Mouse (Mus musculus): ENCODE results near the gene Dnpep. TPM values are rescaled to one million over a fixed set of nuclear protein-coding genes. Genes with fewer than 3 reads are reported as not detected.
A peak's percentile ranks its signal among the peaks of the same experiment; 100 is the strongest.

The Dnpep gene
- total and polyA plus RNA-seq, 2 experiments from 2014 or later, result 128 to 145 TPM

GRCm38 (mm10) chr1:75338091-75338694 is 20.4 kb upstream of the Dnpep start:
- H3K27ac ChIP-seq (ENCODE audit: low read depth, low read length), result peak overlapping the region; percentile 32; the same call in 1 of the 2 replicates
- DNase-seq (ENCODE audit: low spot score) (peak; percentile 24), ATAC-seq (ENCODE audit: low FRiP score) (peak; percentile 48; the same call in 1 of the 2 replicates)
- H3K4me3 ChIP-seq (ENCODE audit: low read depth, low read length), result no peak overlapping the region
- H3K36me3 ChIP-seq (ENCODE audit: insufficient read depth, low read length), result no peaks in the 10 kb centered on the region
- no peaks in the 10 kb centered on the region for H3K9me3 ChIP-seq (ENCODE audit: low read length)
- 14% methylated on average over 11 of the region's 11 CpGs for WGBS
- no peak for TF ChIP-seq CTCF (IDR thresholded peaks at IDR 0.05)
- H3K4me1 ChIP-seq (ENCODE audit: insufficient read depth, low read length), result peaks cover 10% of the 10 kb centered on the region
- no peak overlapping the region for H3K4me2 ChIP-seq (ENCODE audit: low read depth, low read length, poor library complexity, severe bottlenecking)
- no peak overlapping the region for H3K9ac ChIP-seq (replicated peaks; ENCODE audit: low read length, poor library complexity, severe bottlenecking)
- no peaks in the 10 kb centered on the region for H3K27me3 ChIP-seq (ENCODE audit: insufficient read depth, low read length)

GRCm38 (mm10) chr1:75337097-75337496 is 19.3 kb upstream of the Dnpep start:
- Histone ChIP-seq H3K4me3 (ENCODE audit: low read depth, low read length) (no peak overlapping the region), H3K36me3 (ENCODE audit: insufficient read depth, low read length) (no peaks in the 10 kb centered on the region), H3K4me2 (ENCODE audit: low read depth, low read length, poor library complexity, severe bottlenecking) (no peak overlapping the region), H3K9ac (replicated peaks; ENCODE audit: low read length, poor library complexity, severe bottlenecking) (no peak overlapping the region), H3K9me3 (ENCODE audit: low read length) (no peaks in the 10 kb centered on the region), H3K4me1 (ENCODE audit: insufficient read depth, low read length) (peaks cover 10% of the 10 kb centered on the region), H3K27me3 (ENCODE audit: insufficient read depth, low read length) (no peaks in the 10 kb centered on the region), H3K27ac (ENCODE audit: low read depth, low read length) (no peak overlapping the region)
- DNase-seq (ENCODE audit: low spot score) (no peak), ATAC-seq (ENCODE audit: low FRiP score) (no peak)
- TF ChIP-seq CTCF (IDR thresholded peaks at IDR 0.05), result no peak
- 79% methylated on average over 9 of the region's 9 CpGs for WGBS

GRCm38 (mm10) chr1:75336461-75336860 is 18.7 kb upstream of the Dnpep start:
- Histone ChIP-seq H3K9me3 (ENCODE audit: low read length) (no peaks in the 10 kb centered on the region), H3K9ac (replicated peaks; ENCODE audit: low read length, poor library complexity, severe bottlenecking) (no peak overlapping the region), H3K36me3 (ENCODE audit: insufficient read depth, low read length) (no peaks in the 10 kb centered on the region), H3K4me1 (ENCODE audit: insufficient read depth, low read length) (peaks cover 10% of the 10 kb centered on the region), H3K27me3 (ENCODE audit: insufficient read depth, low read length) (no peaks in the 10 kb centered on the region), H3K4me2 (ENCODE audit: low read depth, low read length, poor library complexity, severe bottlenecking) (no peak overlapping the region), H3K4me3 (ENCODE audit: low read depth, low read length) (no peak overlapping the region), H3K27ac (ENCODE audit: low read depth, low read length) (no peak overlapping the region)
- peak; percentile 13; the same call in 1 of the 2 replicates for TF ChIP-seq CTCF (IDR thresholded peaks at IDR 0.05)
- WGBS, result 80% methylated on average over 3 of the region's 3 CpGs
- no peak for ATAC-seq (ENCODE audit: low FRiP score)
- DNase-seq (ENCODE audit: low spot score), result no peak

- H3K9ac ChIP-seq (replicated peaks; ENCODE audit: low read length, poor library complexity, severe bottlenecking), result no peak overlapping the region
- H3K27ac ChIP-seq (ENCODE audit: low read depth, low read length), result no peak overlapping the region
- H3K4me1 ChIP-seq (ENCODE audit: insufficient read depth, low read length), result no peaks in the 10 kb centered on the region
- DNase-seq (ENCODE audit: low spot score) (no peak), ATAC-seq (ENCODE audit: low FRiP score) (no peak)
- TF ChIP-seq CTCF (IDR thresholded peaks at IDR 0.05), result no peak
- H3K9me3 ChIP-seq (ENCODE audit: low read length), result no peaks in the 10 kb centered on the region
- no peaks in the 10 kb centered on the region for H3K36me3 ChIP-seq (ENCODE audit: insufficient read depth, low read length)
- H3K27me3 ChIP-seq (ENCODE audit: insufficient read depth, low read length), result no peaks in the 10 kb centered on the region
- H3K4me3 ChIP-seq (ENCODE audit: low read depth, low read length), result no peak overlapping the region
- H3K4me2 ChIP-seq (ENCODE audit: low read depth, low read length, poor library complexity, severe bottlenecking), result no peak overlapping the region
- 74% methylated on average over 1 of the region's 1 CpGs for WGBS
These were observed 13.5 kb upstream of the Dnpep start for GRCm38 (mm10) chr1:75331271-75331670.

GRCm38 (mm10) chr1:75327461-75327860 is 9.7 kb upstream of the Dnpep start:
- Histone ChIP-seq H3K9ac (replicated peaks; ENCODE audit: low read length, poor library complexity, severe bottlenecking) (no peak overlapping the region), H3K9me3 (ENCODE audit: low read length) (no peaks in the 10 kb centered on the region), H3K4me2 (ENCODE audit: low read depth, low read length, poor library complexity, severe bottlenecking) (no peak overlapping the region), H3K27me3 (ENCODE audit: insufficient read depth, low read length) (no peaks in the 10 kb centered on the region), H3K27ac (ENCODE audit: low read depth, low read length) (no peak overlapping the region), H3K36me3 (ENCODE audit: insufficient read depth, low read length) (no peaks in the 10 kb centered on the region), H3K4me1 (ENCODE audit: insufficient read depth, low read length) (no peaks in the 10 kb centered on the region), H3K4me3 (ENCODE audit: low read depth, low read length) (no peak overlapping the region)
- no peak; the same call in 1 of the 2 replicates for TF ChIP-seq CTCF (IDR thresholded peaks at IDR 0.05)
- DNase-seq (ENCODE audit: low spot score) (no peak), ATAC-seq (ENCODE audit: low FRiP score) (no peak)

- DNase-seq (ENCODE audit: low spot score) (no peak), ATAC-seq (ENCODE audit: low FRiP score) (no peak)
- peaks cover 5% of the 10 kb centered on the region; the same call in 1 of the 2 replicates for H3K4me1 ChIP-seq (ENCODE audit: insufficient read depth, low read length)
- WGBS, result 93% methylated on average over 10 of the region's 10 CpGs
- H3K9me3 ChIP-seq (ENCODE audit: low read length), result no peaks in the 10 kb centered on the region
- no peak overlapping the region for H3K27ac ChIP-seq (ENCODE audit: low read depth, low read length)
- no peak overlapping the region for H3K4me3 ChIP-seq (ENCODE audit: low read depth, low read length)
- H3K9ac ChIP-seq (replicated peaks; ENCODE audit: low read length, poor library complexity, severe bottlenecking), result no peak overlapping the region
- no peak for TF ChIP-seq CTCF (IDR thresholded peaks at IDR 0.05)
- H3K4me2 ChIP-seq (ENCODE audit: low read depth, low read length, poor library complexity, severe bottlenecking), result no peak overlapping the region
- no peaks in the 10 kb centered on the region for H3K27me3 ChIP-seq (ENCODE audit: insufficient read depth, low read length)
- H3K36me3 ChIP-seq (ENCODE audit: insufficient read depth, low read length), result peaks cover 3% of the 10 kb centered on the region
These were observed 1.4 kb upstream of the Dnpep start for GRCm38 (mm10) chr1:75319166-75319565.

Measured in midbrain, postnatal 0 days (tissue).